Mouse (Mus musculus): ENCODE measurements around the gene Cldn10. TPM values are rescaled to one million over a fixed set of nuclear protein-coding genes. Genes with fewer than 3 reads are reported as not detected.

Gene Cldn10
- polyA plus RNA-seq, 1 experiment: 0.16 TPM

- Histone ChIP-seq H3K27me3 (ENCODE audit: control insufficient read depth, insufficient read depth, low read length) (no peaks in the 10 kb centered on the region), H3K4me1 (ENCODE audit: control insufficient read depth, insufficient read depth, low read length) (no peaks in the 10 kb centered on the region), H3K27ac (ENCODE audit: control insufficient read depth, insufficient read depth, low read depth, low read length) (no peak overlapping the region), H3K36me3 (ENCODE audit: control insufficient read depth, insufficient read depth, low read length) (no peaks in the 10 kb centered on the region; the same call in none of the 2 replicates), H3K4me3 (ENCODE audit: control insufficient read depth, low read depth, low read length) (no peak overlapping the region)
- no peak for TF ChIP-seq POLR2A (IDR thresholded peaks at IDR 0.05; ENCODE audit: control insufficient read depth, low read depth, low read length)
- TF ChIP-seq CTCF (IDR thresholded peaks at IDR 0.05; ENCODE audit: control insufficient read depth, insufficient read depth, insufficient replicate concordance, low read depth, low read length): no peak
Observed at GRCm38 (mm10) chr14:118911521-118911920, 123.8 kb downstream of the Cldn10 start.

DNA sequence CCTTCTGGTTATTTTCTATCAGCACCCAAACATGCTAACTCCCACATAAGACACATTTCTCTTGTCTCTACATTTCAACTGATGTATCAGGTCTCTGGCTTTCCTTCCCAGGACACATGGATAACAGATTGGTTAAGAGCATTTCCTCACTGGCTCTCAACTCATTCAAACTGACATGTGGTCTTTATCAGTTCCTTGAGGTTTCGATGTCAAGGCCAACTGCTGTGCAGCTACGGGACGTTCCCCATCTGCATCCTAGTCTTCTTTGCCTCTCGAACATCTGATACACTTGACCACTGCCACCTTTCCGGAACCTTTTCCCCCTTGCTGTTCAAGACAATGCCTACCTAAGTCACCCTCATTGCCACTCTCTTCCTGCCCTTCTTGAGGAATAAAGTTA, 125.9 kb downstream of the Cldn10 start:
- Histone ChIP-seq H3K36me3 (ENCODE audit: control insufficient read depth, insufficient read depth, low read length) (no peaks in the 10 kb centered on the region; the same call in none of the 2 replicates), H3K27ac (ENCODE audit: control insufficient read depth, insufficient read depth, low read depth, low read length) (no peak overlapping the region)
- TF ChIP-seq CTCF (IDR thresholded peaks at IDR 0.05; ENCODE audit: control insufficient read depth, insufficient read depth, insufficient replicate concordance, low read depth, low read length) (no peak), POLR2A (IDR thresholded peaks at IDR 0.05; ENCODE audit: control insufficient read depth, low read depth, low read length) (no peak)

GRCm38 (mm10) chr14:118919025-118919424, 131.3 kb downstream of the Cldn10 start:
- Histone ChIP-seq H3K27me3 (ENCODE audit: control insufficient read depth, insufficient read depth, low read length) (no peaks in the 10 kb centered on the region), H3K36me3 (ENCODE audit: control insufficient read depth, insufficient read depth, low read length) (no peaks in the 10 kb centered on the region), H3K27ac (ENCODE audit: control insufficient read depth, insufficient read depth, low read depth, low read length) (no peak overlapping the region), H3K4me1 (ENCODE audit: control insufficient read depth, insufficient read depth, low read length) (peaks cover 8% of the 10 kb centered on the region), H3K4me3 (ENCODE audit: control insufficient read depth, low read depth, low read length) (no peak overlapping the region)
- TF ChIP-seq POLR2A (IDR thresholded peaks at IDR 0.05; ENCODE audit: control insufficient read depth, low read depth, low read length): no peak
- no peak for TF ChIP-seq CTCF (IDR thresholded peaks at IDR 0.05; ENCODE audit: control insufficient read depth, insufficient read depth, insufficient replicate concordance, low read depth, low read length)

More for the DNA sequence above, 125.9 kb downstream of the Cldn10 start:
- H3K4me1 ChIP-seq (ENCODE audit: control insufficient read depth, insufficient read depth, low read length): no peaks in the 10 kb centered on the region
- no peaks in the 10 kb centered on the region for H3K27me3 ChIP-seq (ENCODE audit: control insufficient read depth, insufficient read depth, low read length)
- H3K4me3 ChIP-seq (ENCODE audit: control insufficient read depth, low read depth, low read length): no peak overlapping the region

DNA sequence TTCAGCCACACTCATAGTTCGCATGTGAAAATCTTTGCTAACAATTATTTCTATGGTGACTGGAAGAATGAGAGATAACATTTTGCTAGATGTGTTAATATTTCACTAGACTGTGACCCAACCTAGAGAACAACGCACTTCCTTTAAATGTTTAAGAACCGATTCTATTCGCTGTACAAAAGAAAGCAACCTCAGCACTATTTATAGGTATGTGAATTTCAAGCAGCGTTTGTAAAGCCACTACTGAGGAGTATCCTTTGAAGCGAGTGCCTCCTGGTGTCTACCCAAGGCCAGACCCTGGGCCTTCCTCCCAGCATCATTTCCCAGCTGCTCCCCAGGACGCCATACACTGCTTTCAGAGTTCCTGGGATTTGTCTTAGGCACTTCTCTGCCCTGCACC, 132.9 kb downstream of the Cldn10 start:
- Histone ChIP-seq H3K27ac (ENCODE audit: control insufficient read depth, insufficient read depth, low read depth, low read length) (no peak overlapping the region), H3K4me3 (ENCODE audit: control insufficient read depth, low read depth, low read length) (no peak overlapping the region), H3K36me3 (ENCODE audit: control insufficient read depth, insufficient read depth, low read length) (no peaks in the 10 kb centered on the region), H3K27me3 (ENCODE audit: control insufficient read depth, insufficient read depth, low read length) (peaks cover 3% of the 10 kb centered on the region; the same call in 1 of the 2 replicates), H3K4me1 (ENCODE audit: control insufficient read depth, insufficient read depth, low read length) (peaks cover 18% of the 10 kb centered on the region)
- no peak for TF ChIP-seq CTCF (IDR thresholded peaks at IDR 0.05; ENCODE audit: control insufficient read depth, insufficient read depth, insufficient replicate concordance, low read depth, low read length)
- no peak for TF ChIP-seq POLR2A (IDR thresholded peaks at IDR 0.05; ENCODE audit: control insufficient read depth, low read depth, low read length)

DNA sequence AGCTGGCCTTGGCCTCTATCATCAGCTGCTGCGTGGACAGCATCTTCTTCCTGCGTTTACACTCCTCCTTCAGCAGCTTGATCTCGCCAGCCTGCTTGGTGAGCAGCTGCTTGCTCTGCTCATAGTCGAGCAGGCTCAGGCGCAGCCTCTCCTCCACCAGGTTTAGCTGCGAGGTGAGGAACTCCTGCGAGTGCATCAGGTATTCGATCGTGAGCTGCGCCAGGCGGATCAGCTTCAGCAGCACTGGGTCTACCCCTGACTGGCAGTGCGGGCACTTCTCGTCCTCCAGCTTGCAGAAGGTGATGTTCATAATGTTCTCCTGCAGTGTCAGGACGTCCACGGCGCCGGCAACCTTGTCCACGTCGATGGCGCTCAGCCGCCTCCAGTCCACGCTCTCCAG, 134.5 kb downstream of the Cldn10 start:
- no peaks in the 10 kb centered on the region for H3K36me3 ChIP-seq (ENCODE audit: control insufficient read depth, insufficient read depth, low read length)
- peaks cover 3% of the 10 kb centered on the region; the same call in 1 of the 2 replicates for H3K27me3 ChIP-seq (ENCODE audit: control insufficient read depth, insufficient read depth, low read length)
- no peak overlapping the region for H3K27ac ChIP-seq (ENCODE audit: control insufficient read depth, insufficient read depth, low read depth, low read length)
- peak overlapping the region; percentile 88 for H3K4me3 ChIP-seq (ENCODE audit: control insufficient read depth, low read depth, low read length)
- no peak for TF ChIP-seq CTCF (IDR thresholded peaks at IDR 0.05; ENCODE audit: control insufficient read depth, insufficient read depth, insufficient replicate concordance, low read depth, low read length)
- TF ChIP-seq POLR2A (IDR thresholded peaks at IDR 0.05; ENCODE audit: control insufficient read depth, low read depth, low read length): no peak
- H3K4me1 ChIP-seq (ENCODE audit: control insufficient read depth, insufficient read depth, low read length): peaks cover 18% of the 10 kb centered on the region

- Histone ChIP-seq H3K27ac (ENCODE audit: control insufficient read depth, insufficient read depth, low read depth, low read length) (no peak overlapping the region), H3K4me1 (ENCODE audit: control insufficient read depth, insufficient read depth, low read length) (peaks cover 18% of the 10 kb centered on the region), H3K27me3 (ENCODE audit: control insufficient read depth, insufficient read depth, low read length) (peaks cover 3% of the 10 kb centered on the region; the same call in 1 of the 2 replicates), H3K4me3 (ENCODE audit: control insufficient read depth, low read depth, low read length) (peak overlapping the region; percentile 88), H3K36me3 (ENCODE audit: control insufficient read depth, insufficient read depth, low read length) (no peaks in the 10 kb centered on the region)
- TF ChIP-seq POLR2A (IDR thresholded peaks at IDR 0.05; ENCODE audit: control insufficient read depth, low read depth, low read length) (0 out of 2 replicates have a peak, but pooled peaks have one; percentile 8), CTCF (IDR thresholded peaks at IDR 0.05; ENCODE audit: control insufficient read depth, insufficient read depth, insufficient replicate concordance, low read depth, low read length) (no peak)
Observed at GRCm38 (mm10) chr14:118922667-118923184, 135.0 kb downstream of the Cldn10 start.

Other genes starting within 250 kb of the Cldn10 start
- 0.96 and 1.9 TPM in 2 replicates for gene Abcc4, start 81.7 kb upstream of the Cldn10 start, polyA plus RNA-seq (2012; rRNA removed)
- 72.9 and 82.4 TPM in 2 replicates for gene Dzip1, start 137.6 kb downstream of the Cldn10 start, polyA plus RNA-seq (2012; rRNA removed)
- 10.9 and 14.9 TPM in 2 replicates for gene Dnajc3, start 150.1 kb downstream of the Cldn10 start, polyA plus RNA-seq (2012; rRNA removed)